In genomic region chr5:107934770-107935543, GRCm38 (mm10) we compare ENCODE assay signal across 17 mouse cellular contexts. TPM values are rescaled to one million over a fixed set of nuclear protein-coding genes. Genes with fewer than 3 reads are reported as not detected.
DNase-seq lines count a peak whose midpoint lies in the region; ATAC-seq and TF ChIP-seq lines count a peak whose summit lies in the region.
"Had no signal": no experiment of that assay in that cellular context is flagged by ENCODE, and none has a peak within 500 bp of the region (broad histone marks: within the 10 kb centered on the region; RNA-seq: fewer than 3 reads in every experiment).

No protein-coding gene starts in this region.

- no peak overlapping the region for H3K4me3 ChIP-seq in lung, postnatal 0 days (ENCODE audit: low read depth, low read length)
- H3K4me3 ChIP-seq in liver, embryonic 16.5 days (ENCODE audit: low read depth, low read length) = no peak overlapping the region
- H3K4me3 ChIP-seq: embryonic facial prominence, embryonic 15.5 days; forebrain, embryonic 12.5 days; heart, embryonic 13.5 days; hindbrain, embryonic 15.5 days had no signal

- TF ChIP-seq EP300 in lung, postnatal 0 days (IDR thresholded peaks at IDR 0.05) = no peak

- H3K4me2 ChIP-seq in lung, postnatal 0 days (replicated peaks; ENCODE audit: low read depth, low read length) = no peak overlapping the region
- no peak overlapping the region for H3K4me2 ChIP-seq in liver, embryonic 16.5 days (ENCODE audit: low read depth, low read length)
- H3K4me2 ChIP-seq: embryonic facial prominence, embryonic 15.5 days; forebrain, embryonic 12.5 days; heart, embryonic 13.5 days; hindbrain, embryonic 15.5 days had no signal

- WGBS in lung, postnatal 0 days = 86% methylated on average over 10 of the region's 10 CpGs
- WGBS in liver, embryonic 16.5 days (ENCODE audit: insufficient replicate concordance) = 46% methylated on average over 10 of the region's 10 CpGs

- no peaks in the 10 kb centered on the region for H3K9me3 ChIP-seq in lung, postnatal 0 days (ENCODE audit: low read length)
- no peaks in the 10 kb centered on the region for H3K9me3 ChIP-seq in liver, embryonic 16.5 days (replicated peaks; ENCODE audit: control insufficient read depth, low read length)
- H3K9me3 ChIP-seq: embryonic facial prominence, embryonic 15.5 days; forebrain, embryonic 12.5 days; heart, embryonic 13.5 days; hindbrain, embryonic 15.5 days had no signal

- H3K36me3 ChIP-seq in lung, postnatal 0 days (ENCODE audit: insufficient read depth, low read length) = no peaks in the 10 kb centered on the region
- no peaks in the 10 kb centered on the region for H3K36me3 ChIP-seq in liver, embryonic 16.5 days (ENCODE audit: control insufficient read depth, insufficient read depth)
- H3K36me3 ChIP-seq: embryonic facial prominence, embryonic 15.5 days; forebrain, embryonic 12.5 days; heart, embryonic 13.5 days; hindbrain, embryonic 15.5 days had no signal

- H3K4me1 ChIP-seq in lung, postnatal 0 days (ENCODE audit: insufficient read depth, low read depth, low read length) = no peaks in the 10 kb centered on the region; the same call in 1 of the 2 replicates
- H3K4me1 ChIP-seq in liver, embryonic 16.5 days (ENCODE audit: control insufficient read depth, low read depth, low read length) = no peaks in the 10 kb centered on the region; the same call in 1 of the 2 replicates
- H3K4me1 ChIP-seq: forebrain, embryonic 12.5 days had no signal

- H3K27me3 ChIP-seq in lung, postnatal 0 days (replicated peaks; ENCODE audit: insufficient read depth, low read length) = no peaks in the 10 kb centered on the region
- H3K27me3 ChIP-seq in liver, embryonic 16.5 days (ENCODE audit: control insufficient read depth, insufficient read depth, low read depth, low read length) = no peaks in the 10 kb centered on the region
- H3K27me3 ChIP-seq: embryonic facial prominence, embryonic 15.5 days; forebrain, embryonic 12.5 days; heart, embryonic 13.5 days; hindbrain, embryonic 15.5 days had no signal

- no peak for TF ChIP-seq CTCF in lung, postnatal 0 days (IDR thresholded peaks at IDR 0.05)

- H3K27ac ChIP-seq in lung, postnatal 0 days (ENCODE audit: low read length) = no peak overlapping the region
- no peak overlapping the region for H3K27ac ChIP-seq in liver, embryonic 16.5 days (ENCODE audit: low read length)
- H3K27ac ChIP-seq: embryonic facial prominence, embryonic 15.5 days; forebrain, embryonic 12.5 days; heart, embryonic 13.5 days; hindbrain, embryonic 15.5 days had no signal

- no peak overlapping the region for H3K9ac ChIP-seq in lung, postnatal 0 days (replicated peaks; ENCODE audit: low read depth)
- H3K9ac ChIP-seq in liver, embryonic 16.5 days (ENCODE audit: low read depth, low read length) = no peak overlapping the region
- H3K9ac ChIP-seq: embryonic facial prominence, embryonic 15.5 days; forebrain, embryonic 12.5 days; heart, embryonic 13.5 days; hindbrain, embryonic 15.5 days had no signal

- peak; percentile 43; the same call in 1 of the 2 replicates for ATAC-seq in lung, postnatal 0 days
- ATAC-seq in liver, embryonic 16.5 days (ENCODE audit: low read depth) = peak; percentile 48; the same call in 1 of the 2 replicates
- ATAC-seq in megakaryocyte, adult 5-6 weeks (ENCODE audit: poor library complexity, severe bottlenecking) = no peak
- ATAC-seq: forebrain, embryonic 16.5 days had no signal

- DNase-seq in heart, adult 11 months = peak; percentile 82
- DNase-seq in heart, adult 9 months (ENCODE audit: low spot score in 2 of 2) = no peak
- DNase-seq in lung, postnatal 0 days (ENCODE audit: low spot score) = no peak
- no peak for DNase-seq in lung, postnatal 36 days
- no peak for DNase-seq in spleen, postnatal 14 days (ENCODE audit: low spot score in 2 of 2)
- DNase-seq: adrenal gland, postnatal 25 days; cerebellum, postnatal 14 days; embryo, embryonic 11 days; gastrocnemius, postnatal 14 days; heart, postnatal 36 days had no signal

RNA-seq across cellular contexts. Expression of gene Rpl5, which starts 34.7 kb away (rescaled TPM):
- polyA plus RNA-seq in lung, postnatal 0 days (2015; fragmentation: Nextera tagmentation; extraction: Ambion mirVana) = 27.9 and 29.6 TPM in 2 replicates
- 20.5 and 23.9 TPM in 2 replicates for polyA plus RNA-seq in liver, embryonic 16.5 days (2015; fragmentation: Nextera tagmentation; extraction: Ambion mirVana)
- 281 and 294 TPM in 2 replicates for total RNA-seq in megakaryocyte, adult 5-6 weeks (2015)
- total RNA-seq in megakaryocyte, adult 5-6 weeks (2017) = 116 and 124 TPM in 2 replicates

RNA-seq across cellular contexts. Expression of gene Fam69a, which starts 51.9 kb away (rescaled TPM):
- 29.4 and 33.9 TPM in 2 replicates for polyA plus RNA-seq in lung, postnatal 0 days (2015; fragmentation: Nextera tagmentation; extraction: Ambion mirVana)
- 7.9 and 8.8 TPM in 2 replicates for polyA plus RNA-seq in liver, embryonic 16.5 days (2015; fragmentation: Nextera tagmentation; extraction: Ambion mirVana)
- total RNA-seq in megakaryocyte, adult 5-6 weeks (2015) = 138 and 149 TPM in 2 replicates
- 55.5 and 60.0 TPM in 2 replicates for total RNA-seq in megakaryocyte, adult 5-6 weeks (2017)
